Mouse (Mus musculus): ENCODE results near the gene Fam192a. TPM values are rescaled to one million over a fixed set of nuclear protein-coding genes. Genes with fewer than 3 reads are reported as not detected.

The Fam192a gene
- polyA plus RNA-seq, 1 experiment from 2014 or later, result 52.9 TPM

DNA sequence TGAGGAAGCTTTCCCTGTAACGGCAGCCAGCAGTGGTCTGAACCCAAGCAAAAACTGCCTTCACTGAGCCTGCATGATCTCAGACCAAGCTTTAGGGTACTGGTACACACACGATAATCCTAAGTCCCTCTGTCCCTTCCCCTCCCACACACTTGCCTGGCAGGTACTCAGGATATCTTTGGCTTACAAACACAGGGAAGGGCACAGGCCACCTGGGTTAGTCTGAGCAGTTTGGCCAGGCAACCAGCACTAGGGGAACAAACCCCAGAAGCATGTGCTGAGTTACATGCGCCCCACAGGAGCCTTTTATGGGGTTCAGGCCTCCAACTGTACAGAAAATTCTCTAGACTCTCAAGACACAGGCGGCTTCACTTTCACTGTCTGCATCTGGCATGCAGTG, 71.9 kb downstream of the Fam192a start:
- no peak for ATAC-seq (ENCODE audit: low read depth)
- Histone ChIP-seq H3K27me3 (ENCODE audit: control insufficient read depth, insufficient read depth, low read depth, low read length) (peaks cover 4% of the 10 kb centered on the region; the same call in 1 of the 2 replicates), H3K27ac (ENCODE audit: low read length) (no peak overlapping the region), H3K36me3 (ENCODE audit: control insufficient read depth, insufficient read depth, low read length) (no peaks in the 10 kb centered on the region), H3K4me2 (ENCODE audit: low read depth, low read length) (no peak overlapping the region), H3K9me3 (ENCODE audit: control insufficient read depth, low read length) (no peaks in the 10 kb centered on the region), H3K4me3 (ENCODE audit: low read length) (no peak overlapping the region), H3K9ac (ENCODE audit: low read length) (no peak overlapping the region), H3K4me1 (replicated peaks; ENCODE audit: control insufficient read depth, insufficient read depth, low read length) (peaks cover 7% of the 10 kb centered on the region)
- 56% methylated on average over 4 of the region's 4 CpGs for WGBS

GRCm38 (mm10) chr8:94528245-94528644, 73.6 kb downstream of the Fam192a start:
- no peak overlapping the region for H3K9ac ChIP-seq (ENCODE audit: low read length)
- H3K9me3 ChIP-seq (ENCODE audit: control insufficient read depth, low read length), result no peaks in the 10 kb centered on the region
- H3K36me3 ChIP-seq (ENCODE audit: control insufficient read depth, insufficient read depth, low read length), result no peaks in the 10 kb centered on the region
- peaks cover 2% of the 10 kb centered on the region; the same call in 1 of the 2 replicates for H3K27me3 ChIP-seq (ENCODE audit: control insufficient read depth, insufficient read depth, low read depth, low read length)
- no peak overlapping the region for H3K4me3 ChIP-seq (ENCODE audit: low read length)
- 33% methylated on average over 4 of the region's 4 CpGs for WGBS
- no peak for ATAC-seq (ENCODE audit: low read depth)
- H3K4me1 ChIP-seq (replicated peaks; ENCODE audit: control insufficient read depth, insufficient read depth, low read length), result 0 out of 2 replicates have a peak, but pooled peaks cover 3% of the 10 kb centered on the region
- H3K27ac ChIP-seq (ENCODE audit: low read length), result no peak overlapping the region
- H3K4me2 ChIP-seq (ENCODE audit: low read depth, low read length), result no peak overlapping the region

- Histone ChIP-seq H3K27ac (ENCODE audit: low read length) (no peak overlapping the region), H3K4me3 (ENCODE audit: low read length) (no peak overlapping the region), H3K4me2 (ENCODE audit: low read depth, low read length) (no peak overlapping the region), H3K9me3 (ENCODE audit: control insufficient read depth, low read length) (no peaks in the 10 kb centered on the region), H3K4me1 (replicated peaks; ENCODE audit: control insufficient read depth, insufficient read depth, low read length) (0 out of 2 replicates have a peak, but pooled peaks cover 3% of the 10 kb centered on the region), H3K27me3 (ENCODE audit: control insufficient read depth, insufficient read depth, low read depth, low read length) (no peaks in the 10 kb centered on the region; the same call in 1 of the 2 replicates), H3K36me3 (ENCODE audit: control insufficient read depth, insufficient read depth, low read length) (no peaks in the 10 kb centered on the region), H3K9ac (ENCODE audit: low read length) (no peak overlapping the region)
- 68% methylated on average over 7 of the region's 7 CpGs for WGBS
- ATAC-seq (ENCODE audit: low read depth), result no peak
These were observed 74.6 kb downstream of the Fam192a start for GRCm38 (mm10) chr8:94527178-94527577.

GRCm38 (mm10) chr8:94524554-94524953, 77.2 kb downstream of the Fam192a start:
- H3K9me3 ChIP-seq (ENCODE audit: control insufficient read depth, low read length), result no peaks in the 10 kb centered on the region
- ATAC-seq (ENCODE audit: low read depth), result no peak
- no peaks in the 10 kb centered on the region for H3K4me1 ChIP-seq (replicated peaks; ENCODE audit: control insufficient read depth, insufficient read depth, low read length)
- H3K27ac ChIP-seq (ENCODE audit: low read length), result no peak overlapping the region
- no peaks in the 10 kb centered on the region for H3K36me3 ChIP-seq (ENCODE audit: control insufficient read depth, insufficient read depth, low read length)
- H3K4me3 ChIP-seq (ENCODE audit: low read length), result no peak overlapping the region
- 74% methylated on average over 9 of the region's 9 CpGs for WGBS
- no peaks in the 10 kb centered on the region for H3K27me3 ChIP-seq (ENCODE audit: control insufficient read depth, insufficient read depth, low read depth, low read length)
- no peak overlapping the region for H3K9ac ChIP-seq (ENCODE audit: low read length)
- H3K4me2 ChIP-seq (ENCODE audit: low read depth, low read length), result no peak overlapping the region

Other genes starting within 250 kb of the Fam192a start
- 126 and 140 TPM in 2 replicates for gene Herpud1, start 215.6 kb downstream of the Fam192a start, polyA plus RNA-seq (2015; fragmentation: Nextera tagmentation; extraction: Ambion mirVana)
- gene Nlrc5, start 167.6 kb downstream of the Fam192a start, polyA plus RNA-seq (2015; fragmentation: Nextera tagmentation; extraction: Ambion mirVana), result 0.45 and 0.73 TPM in 2 replicates
- gene Cpne2, start 69.0 kb downstream of the Fam192a start, polyA plus RNA-seq (2015; fragmentation: Nextera tagmentation; extraction: Ambion mirVana), result 9.9 and 10.6 TPM in 2 replicates
- gene Rspry1, start 60 bp downstream of the Fam192a start, polyA plus RNA-seq (2015; fragmentation: Nextera tagmentation; extraction: Ambion mirVana), result 32.7 and 35.5 TPM in 2 replicates
- 106 and 118 TPM in 2 replicates for gene Arl2bp, start 64.6 kb upstream of the Fam192a start, polyA plus RNA-seq (2015; fragmentation: Nextera tagmentation; extraction: Ambion mirVana)
- gene Pllp, start 94.3 kb upstream of the Fam192a start, polyA plus RNA-seq (2015; fragmentation: Nextera tagmentation; extraction: Ambion mirVana), result 3.6 TPM in 2 replicates
- not detected in 2 replicates for gene Ccl22, start 143.6 kb upstream of the Fam192a start, polyA plus RNA-seq (2015; fragmentation: Nextera tagmentation; extraction: Ambion mirVana)
- gene Cx3cl1, start 170.0 kb upstream of the Fam192a start, polyA plus RNA-seq (2015; fragmentation: Nextera tagmentation; extraction: Ambion mirVana), result 7.7 and 9.3 TPM in 2 replicates
- gene Ccl17, start 208.5 kb upstream of the Fam192a start, polyA plus RNA-seq (2015; fragmentation: Nextera tagmentation; extraction: Ambion mirVana), result 0.62 TPM in 1 of 2 replicates, not detected in the other
- 69.1 and 69.7 TPM in 2 replicates for gene Coq9, start 236.3 kb upstream of the Fam192a start, polyA plus RNA-seq (2015; fragmentation: Nextera tagmentation; extraction: Ambion mirVana)
- 91.2 and 91.9 TPM in 2 replicates for gene Ciapin1, start 236.4 kb upstream of the Fam192a start, polyA plus RNA-seq (2015; fragmentation: Nextera tagmentation; extraction: Ambion mirVana)

Data from lung, embryonic 16.5 days (tissue).